In genomic region chr4:32564416-32564815, GRCm38 (mm10) we compare ENCODE assay signal across 28 mouse cellular contexts. TPM values are rescaled to one million over a fixed set of nuclear protein-coding genes. Genes with fewer than 3 reads are reported as not detected.
DNase-seq lines count a peak whose midpoint lies in the region; ATAC-seq and TF ChIP-seq lines count a peak whose summit lies in the region.
"Had no signal": no experiment of that assay in that cellular context is flagged by ENCODE, and none has a peak within 500 bp of the region (broad histone marks: within the 10 kb centered on the region; RNA-seq: fewer than 3 reads in every experiment).

No protein-coding gene starts in this region.

- no peaks in the 10 kb centered on the region for H3K27me3 ChIP-seq in splenic B cell, adult 2 months (ENCODE audit: control insufficient read depth, insufficient read depth, low read length, poor library complexity, severe bottlenecking)
- no peaks in the 10 kb centered on the region for H3K27me3 ChIP-seq in midbrain, embryonic 14.5 days (ENCODE audit: control insufficient read depth, insufficient read depth, low read length)
- H3K27me3 ChIP-seq: embryonic facial prominence, embryonic 12.5 days; forebrain, embryonic 13.5 days; limb, embryonic 12.5 days; liver, embryonic 15.5 days; neural tube, embryonic 12.5 days had no signal

- peak; percentile 91 for DNase-seq in heart, adult 11 months
- no peak for DNase-seq in heart, postnatal 10 days
- peak; percentile 15 for DNase-seq in lung, postnatal 25 days (ENCODE audit: low spot score)
- no peak for DNase-seq in lung, postnatal 4 days
- peak; percentile 72 for DNase-seq in splenic B cell, adult 2 months (ENCODE audit: low read depth, low spot score)
- no peak for DNase-seq in midbrain, embryonic 14.5 days
- DNase-seq in left cerebral cortex, adult 18-20 months (ENCODE audit: low spot score in 2 of 2) = no peak
- DNase-seq: adrenal gland, postnatal 14 days; cerebellum, adult 8-10 months; heart, postnatal 14 days; kidney, adult 8-10 months; kidney, postnatal 14 days; lung, postnatal 10 days had no signal

- no peak for TF ChIP-seq POLR2A in cortical plate, adult 2 months (IDR thresholded peaks at IDR 0.05; ENCODE audit: extremely low read depth, insufficient read depth, low read length)

- 91% methylated on average over 7 of the region's 7 CpGs for WGBS in midbrain, embryonic 14.5 days

- ATAC-seq in midbrain, embryonic 14.5 days (ENCODE audit: low FRiP score, low TSS enrichment) = no peak
- ATAC-seq: activated CD4-positive, CD25-positive, alpha-beta regulatory T cell, adult 4 months; forebrain, embryonic 13.5 days had no signal

- intact Hi-C loops in heart, postnatal 10 days (cut with DNase I) = no loop called here

- no peaks in the 10 kb centered on the region for H3K4me1 ChIP-seq in cortical plate, adult 2 months (ENCODE audit: control insufficient read depth, insufficient read depth, low read length)
- H3K4me1 ChIP-seq in midbrain, embryonic 14.5 days (ENCODE audit: control insufficient read depth, insufficient read depth, low read length) = peaks cover 24% of the 10 kb centered on the region

- no peaks in the 10 kb centered on the region for H3K9me3 ChIP-seq in midbrain, embryonic 14.5 days (ENCODE audit: control insufficient read depth, low read length)
- H3K9me3 ChIP-seq: embryonic facial prominence, embryonic 12.5 days; forebrain, embryonic 13.5 days; G1E; heart, embryonic 10.5 days; limb, embryonic 12.5 days; liver, embryonic 15.5 days; neural tube, embryonic 12.5 days had no signal

- H3K9ac ChIP-seq in midbrain, embryonic 14.5 days (replicated peaks; ENCODE audit: low read length) = no peak overlapping the region
- H3K9ac ChIP-seq: embryonic facial prominence, embryonic 12.5 days; forebrain, embryonic 13.5 days; hindbrain, embryonic 14.5 days; limb, embryonic 12.5 days; liver, embryonic 15.5 days; neural tube, embryonic 12.5 days had no signal

- no peak overlapping the region for H3K4me3 ChIP-seq in cortical plate, adult 2 months (ENCODE audit: insufficient read depth, low read length)
- H3K4me3 ChIP-seq in midbrain, embryonic 14.5 days (replicated peaks; ENCODE audit: low read depth, low read length) = no peak overlapping the region
- H3K4me3 ChIP-seq: embryonic facial prominence, embryonic 12.5 days; erythroblast, embryonic 14.5 days; forebrain, embryonic 13.5 days; heart, embryonic 10.5 days; limb, embryonic 12.5 days; liver, embryonic 15.5 days; neural tube, embryonic 12.5 days had no signal

- H3K27ac ChIP-seq in cortical plate, adult 2 months (ENCODE audit: insufficient read depth, low read length) = peak overlapping the region; percentile 70
- no peak overlapping the region for H3K27ac ChIP-seq in midbrain, embryonic 14.5 days (replicated peaks; ENCODE audit: low read depth, low read length)
- H3K27ac ChIP-seq: embryonic facial prominence, embryonic 12.5 days; forebrain, embryonic 13.5 days; heart, embryonic 10.5 days; hindbrain, embryonic 14.5 days; limb, embryonic 12.5 days; liver, embryonic 15.5 days; neural tube, embryonic 12.5 days had no signal

- peaks cover 14% of the 10 kb centered on the region for H3K36me3 ChIP-seq in splenic B cell, adult 2 months (ENCODE audit: control insufficient read depth, insufficient read depth, low read length, poor library complexity, severe bottlenecking)
- H3K36me3 ChIP-seq in midbrain, embryonic 14.5 days (ENCODE audit: control insufficient read depth, insufficient read depth, low read length) = peaks cover 12% of the 10 kb centered on the region
- H3K36me3 ChIP-seq: G1E; liver, embryonic 15.5 days had no signal

- no peak for TF ChIP-seq CTCF in cortical plate, adult 2 months (IDR thresholded peaks at IDR 0.05; ENCODE audit: extremely low read depth, insufficient read depth, low read length)

- H3K4me2 ChIP-seq in midbrain, embryonic 14.5 days (ENCODE audit: low read length) = no peak overlapping the region
- H3K4me2 ChIP-seq: embryonic facial prominence, embryonic 12.5 days; forebrain, embryonic 13.5 days; hindbrain, embryonic 14.5 days; limb, embryonic 12.5 days; liver, embryonic 15.5 days; midbrain, embryonic 11.5 days; neural tube, embryonic 12.5 days had no signal

RNA-seq across cellular contexts. Expression of gene Gja10, which starts 38.1 kb away (rescaled TPM):
- not detected for total RNA-seq in heart, postnatal 10 days (2021)
- not detected in 2 replicates for polyA plus RNA-seq in cortical plate, adult 2 months (2012; rRNA removed)
- polyA plus RNA-seq in midbrain, embryonic 14.5 days (2014; fragmentation: Nextera tagmentation; extraction: Ambion mirVana) = 0.14 TPM in 1 of 2 replicates, not detected in the other
- total RNA-seq in left cerebral cortex, adult 18-20 months (2021) = not detected
- total RNA-seq: adrenal gland, postnatal 14 days; G1E; gastrocnemius, adult 8-10 months; heart, postnatal 14 days had no signal
- polyA plus RNA-seq: activated CD4-positive, CD25-positive, alpha-beta regulatory T cell, adult 4 months; erythroblast, embryonic 14.5 days; forebrain, embryonic 13.5 days; frontal cortex, adult 2 months; G1E; hindbrain, embryonic 14.5 days; stomach, embryonic 14.5 days had no signal

RNA-seq across cellular contexts. Expression of gene Casp8ap2, which starts 50.8 kb away (rescaled TPM):
- total RNA-seq in heart, postnatal 10 days (2021) = 1 to 10 TPM; 7.2 to 9.0 TPM
- polyA plus RNA-seq in cortical plate, adult 2 months (2012; rRNA removed) = 4.3 and 5.2 TPM in 2 replicates
- polyA plus RNA-seq in midbrain, embryonic 14.5 days (2014; fragmentation: Nextera tagmentation; extraction: Ambion mirVana) = 41.3 and 44.9 TPM in 2 replicates
- total RNA-seq in left cerebral cortex, adult 18-20 months (2021) = 1 to 10 TPM; 9.0 to 9.7 TPM

Comparison
In these comparisons a context has a peak if more than half of its experiments do, and no peak if none do; other contexts are left out.
1. DNase-seq: peak in heart, adult 11 months (single experiment), lung, postnatal 25 days (single experiment) and splenic B cell, adult 2 months (single experiment); none in heart, postnatal 10 days (0 of 2), lung, postnatal 4 days (0 of 2), midbrain, embryonic 14.5 days (single experiment) and left cerebral cortex, adult 18-20 months (0 of 2).